Mouse (Mus musculus) hindbrain, embryonic 14.5 days (tissue): ENCODE data around the gene Gli2. TPM values are rescaled to one million over a fixed set of nuclear protein-coding genes. Genes with fewer than 3 reads are reported as not detected.

Source experiments
- ATAC-seq: fragments of 200-750 bp; cut with Nextera tagmentation; 2 replicates; pipeline ENCODE4 v1.8.0; 2017; ENCODE audit warnings: moderate number of reproducible peaks, mild to moderate bottlenecking, moderate TSS enrichment, moderate library complexity; ENCODE audit not compliant: low FRiP score
- DNase-seq: peaks from one replicate; pipeline ENCODE4 v3.0.0-alpha.2; 2015; ENCODE audit warnings: low spot score
- H3K27ac ChIP-seq: fragments of 300-500 bp; sonication (generic); 2 replicates; pipeline ENCODE4 v1.5.1; 2014; ENCODE audit warnings: mild to moderate bottlenecking, moderate library complexity
- H3K27me3 ChIP-seq: fragments of 300-500 bp; sonication (generic); 2 replicates; pipeline ENCODE4 v1.6.1; 2014; ENCODE audit warnings: mild to moderate bottlenecking, low read length, mixed read lengths; ENCODE audit not compliant: control insufficient read depth, insufficient read depth
- H3K36me3 ChIP-seq: fragments of 300-500 bp; sonication (generic); replicated peaks from 2 replicates; pipeline ENCODE4 v1.6.1; 2014; ENCODE audit not compliant: control insufficient read depth, insufficient read depth
- H3K4me1 ChIP-seq: fragments of 300-500 bp; sonication (generic); replicated peaks from 2 replicates; pipeline ENCODE4 v1.6.1; 2014; ENCODE audit warnings: antibody characterized with exemption, low read length, mixed read lengths; ENCODE audit not compliant: control insufficient read depth, insufficient read depth
- H3K4me2 ChIP-seq: fragments of 300-500 bp; sonication (generic); replicated peaks from 2 replicates; pipeline ENCODE4 v1.6.1; 2014; ENCODE audit warnings: mild to moderate bottlenecking, moderate library complexity
- H3K4me3 ChIP-seq: fragments of 300-500 bp; sonication (generic); replicated peaks from 2 replicates; pipeline ENCODE4 v1.5.1; 2014; ENCODE audit warnings: mild to moderate bottlenecking, low read length
- H3K9ac ChIP-seq: fragments of 300-500 bp; sonication (generic); 2 replicates; pipeline ENCODE4 v1.6.1; 2014
- H3K9me3 ChIP-seq: fragments of 300-500 bp; sonication (generic); 2 replicates; pipeline ENCODE4 v1.6.1; 2016; ENCODE audit warnings: low read length; ENCODE audit not compliant: control insufficient read depth
- WGBS: fragments of 180-500 bp; shearing (Covaris S2); extraction: QIAGEN DNeasy Blood & Tissue Kit; methylation state at CpG from one replicate; pipeline ENCODE4 v1.1.7; 2014; 5-methylcytosine and 5-hydroxymethylcytosine counted together
- polyA plus RNA-seq: library from polyadenylated mRNA; unstranded; fragments of >200 nt; fragmentation: Nextera tagmentation; extraction: Ambion mirVana; gene quantifications from 2 replicates; pipeline ENCODE4 v1.2.1, GENCODE M21; 2014

The Gli2 gene
- polyA plus RNA-seq, 1 experiment from 2014 or later, result 2.0 TPM

DNA sequence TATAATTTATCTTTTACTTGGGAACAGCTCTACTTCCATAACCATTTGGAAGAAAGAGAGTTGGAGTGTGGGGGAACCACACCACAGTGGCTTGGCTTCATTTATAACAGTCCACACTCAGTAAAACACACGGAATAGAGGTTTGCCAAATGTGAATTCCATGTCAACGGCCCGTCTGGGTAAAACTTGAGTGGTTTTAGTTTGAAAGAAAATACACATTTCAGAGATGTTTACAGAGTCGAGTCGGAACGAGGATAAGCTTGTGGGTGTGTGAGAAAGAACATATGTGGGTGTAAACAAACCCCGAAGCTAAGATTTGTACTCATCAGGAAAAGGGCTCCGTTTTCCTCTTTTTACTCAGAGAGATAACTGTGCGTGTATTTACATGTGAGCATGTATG is 145.8 kb downstream of the Gli2 start:
- no peak for ATAC-seq

DNA sequence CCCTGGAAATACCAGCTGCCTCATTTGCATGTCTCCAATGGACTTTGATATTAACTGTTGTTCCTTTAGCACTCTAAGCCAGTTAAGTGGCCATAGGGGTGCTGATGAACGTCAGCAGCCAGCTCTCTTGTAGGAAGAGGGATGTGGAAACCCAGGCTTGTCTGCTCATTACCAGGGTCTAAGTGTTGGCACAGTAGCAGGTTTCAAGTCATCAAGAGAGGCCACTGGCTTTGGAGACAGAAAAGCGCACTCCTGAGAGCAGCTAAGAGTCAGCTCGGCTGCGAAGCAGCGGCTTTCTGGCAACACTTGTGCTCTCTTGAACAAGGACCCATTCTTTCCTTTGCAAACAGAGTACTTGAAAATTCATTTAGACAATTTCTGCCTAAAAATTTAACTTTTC is 148.1 kb downstream of the Gli2 start:
- H3K4me2 ChIP-seq, result no peak overlapping the region
- peaks cover 13% of the 10 kb centered on the region for H3K4me1 ChIP-seq
- H3K27ac ChIP-seq, result no peak overlapping the region
- WGBS, result 56% methylated on average over 5 of the region's 5 CpGs
- H3K27me3 ChIP-seq, result no peaks in the 10 kb centered on the region
- H3K9me3 ChIP-seq, result no peaks in the 10 kb centered on the region
- no peak for DNase-seq
- H3K9ac ChIP-seq, result no peak overlapping the region
- no peaks in the 10 kb centered on the region for H3K36me3 ChIP-seq
- ATAC-seq, result no peak
- H3K4me3 ChIP-seq, result no peak overlapping the region

More for the DNA sequence above, 145.8 kb downstream of the Gli2 start:
- no peaks in the 10 kb centered on the region for H3K9me3 ChIP-seq
- no peaks in the 10 kb centered on the region for H3K36me3 ChIP-seq
- H3K27me3 ChIP-seq, result no peaks in the 10 kb centered on the region
- no peak overlapping the region for H3K27ac ChIP-seq
- no peak for DNase-seq
- H3K9ac ChIP-seq, result no peak overlapping the region
- no peak overlapping the region for H3K4me2 ChIP-seq
- 86% methylated on average over 9 of the region's 9 CpGs for WGBS
- no peak overlapping the region for H3K4me3 ChIP-seq
- H3K4me1 ChIP-seq, result peaks cover 14% of the 10 kb centered on the region

DNA sequence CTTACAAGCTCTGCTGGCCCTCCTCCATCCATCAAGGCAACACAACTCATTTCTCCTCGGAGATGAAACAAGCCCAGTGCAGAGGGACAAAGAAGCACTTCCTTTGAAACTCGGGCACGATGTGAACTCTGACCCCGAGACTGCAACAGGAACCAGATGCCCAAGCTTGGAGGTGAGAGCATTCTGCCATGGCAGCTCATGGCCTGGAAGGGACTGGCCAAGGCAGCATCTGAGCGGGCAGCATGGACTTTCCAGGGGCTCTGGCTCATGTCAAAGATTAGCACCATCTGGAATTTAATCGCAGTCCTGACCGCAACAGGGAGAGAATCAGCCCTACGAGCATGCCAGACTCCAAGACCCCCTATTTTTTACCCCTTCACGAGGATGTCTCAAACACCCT is 148.5 kb downstream of the Gli2 start:
- ATAC-seq, result no peak
- no peak overlapping the region for H3K27ac ChIP-seq

GRCm38 (mm10) chr1:118904431-118904830 is 149.0 kb downstream of the Gli2 start:
- H3K4me3 ChIP-seq, result no peak overlapping the region
- H3K9me3 ChIP-seq, result no peaks in the 10 kb centered on the region
- 0 out of 2 replicates have a peak, but pooled peaks have one; percentile 21 for ATAC-seq
- H3K36me3 ChIP-seq, result no peaks in the 10 kb centered on the region
- no peak overlapping the region for H3K27ac ChIP-seq
- no peaks in the 10 kb centered on the region for H3K27me3 ChIP-seq
- H3K9ac ChIP-seq, result no peak overlapping the region
- 41% methylated on average over 3 of the region's 3 CpGs for WGBS
- no peak for DNase-seq
- peaks cover 7% of the 10 kb centered on the region for H3K4me1 ChIP-seq
- no peak overlapping the region for H3K4me2 ChIP-seq

More for the DNA sequence above, 148.5 kb downstream of the Gli2 start:
- no peak overlapping the region for H3K4me3 ChIP-seq
- no peaks in the 10 kb centered on the region for H3K36me3 ChIP-seq
- H3K4me2 ChIP-seq, result no peak overlapping the region
- peaks cover 12% of the 10 kb centered on the region for H3K4me1 ChIP-seq
- no peak for DNase-seq
- 37% methylated on average over 9 of the region's 9 CpGs for WGBS
- no peaks in the 10 kb centered on the region for H3K27me3 ChIP-seq
- no peak overlapping the region for H3K9ac ChIP-seq
- no peaks in the 10 kb centered on the region for H3K9me3 ChIP-seq

DNA sequence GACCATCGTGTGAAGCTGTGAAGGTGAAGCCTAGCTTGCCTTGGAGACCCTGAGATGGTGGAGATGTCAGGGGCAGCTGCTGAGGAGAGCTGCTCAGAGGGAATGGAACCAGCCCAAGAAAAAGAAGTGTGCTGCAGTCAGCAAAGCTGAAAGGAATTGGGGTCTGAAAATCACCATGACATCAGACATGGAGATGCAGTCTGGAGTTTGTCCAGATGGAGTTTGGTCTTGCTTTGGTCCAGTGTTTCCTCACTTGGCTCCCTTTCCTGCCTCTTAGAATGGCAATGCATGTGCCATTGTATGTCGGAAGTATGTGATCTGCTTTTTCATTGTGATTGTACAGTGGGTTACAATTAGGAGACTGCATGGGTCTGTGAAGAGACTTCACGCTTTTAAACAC is 149.7 kb downstream of the Gli2 start:
- ATAC-seq (no peak), DNase-seq (no peak)
- Histone ChIP-seq H3K9me3 (no peaks in the 10 kb centered on the region), H3K4me3 (no peak overlapping the region), H3K9ac (no peak overlapping the region), H3K4me2 (no peak overlapping the region), H3K4me1 (peaks cover 7% of the 10 kb centered on the region), H3K27ac (no peak overlapping the region), H3K27me3 (no peaks in the 10 kb centered on the region), H3K36me3 (no peaks in the 10 kb centered on the region)
- 88% methylated on average over 3 of the region's 3 CpGs for WGBS

GRCm38 (mm10) chr1:118901868-118902586 is 151.4 kb downstream of the Gli2 start:
- DNase-seq (no peak), ATAC-seq (no peak)
- no peaks in the 10 kb centered on the region for H3K9me3 ChIP-seq
- no peak overlapping the region for H3K4me3 ChIP-seq
- H3K9ac ChIP-seq, result no peak overlapping the region
- no peak overlapping the region for H3K4me2 ChIP-seq
- no peaks in the 10 kb centered on the region for H3K27me3 ChIP-seq
- no peak overlapping the region for H3K27ac ChIP-seq
- WGBS, result 42% methylated on average over 8 of the region's 8 CpGs
- no peaks in the 10 kb centered on the region for H3K36me3 ChIP-seq
- H3K4me1 ChIP-seq, result peaks cover 7% of the 10 kb centered on the region

DNA sequence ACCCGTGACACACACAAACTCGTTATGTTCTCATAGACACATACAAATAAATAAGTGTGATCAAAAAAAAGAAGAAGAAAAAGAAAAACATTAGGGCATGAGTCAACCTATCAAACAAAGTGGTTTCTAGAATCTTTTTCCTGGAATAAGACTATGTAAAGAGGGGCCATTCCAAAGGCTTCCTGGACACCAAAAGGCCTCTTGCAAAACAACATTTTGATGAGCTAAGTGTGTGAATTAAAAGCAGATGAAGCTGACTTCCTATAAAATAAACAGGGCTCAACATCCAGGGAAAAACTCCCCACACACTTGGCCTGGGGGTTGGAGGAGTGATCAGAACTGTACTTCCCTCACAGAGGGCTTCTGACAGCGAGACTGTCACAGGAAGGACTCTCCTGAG is 155.1 kb downstream of the Gli2 start:
- Histone ChIP-seq H3K9me3 (no peaks in the 10 kb centered on the region), H3K27ac (no peak overlapping the region), H3K4me3 (no peak overlapping the region), H3K27me3 (no peaks in the 10 kb centered on the region), H3K36me3 (no peaks in the 10 kb centered on the region), H3K4me1 (no peaks in the 10 kb centered on the region), H3K4me2 (no peak overlapping the region), H3K9ac (no peak overlapping the region)
- DNase-seq (no peak), ATAC-seq (no peak)
- WGBS, result 89% methylated on average over 3 of the region's 3 CpGs

DNA sequence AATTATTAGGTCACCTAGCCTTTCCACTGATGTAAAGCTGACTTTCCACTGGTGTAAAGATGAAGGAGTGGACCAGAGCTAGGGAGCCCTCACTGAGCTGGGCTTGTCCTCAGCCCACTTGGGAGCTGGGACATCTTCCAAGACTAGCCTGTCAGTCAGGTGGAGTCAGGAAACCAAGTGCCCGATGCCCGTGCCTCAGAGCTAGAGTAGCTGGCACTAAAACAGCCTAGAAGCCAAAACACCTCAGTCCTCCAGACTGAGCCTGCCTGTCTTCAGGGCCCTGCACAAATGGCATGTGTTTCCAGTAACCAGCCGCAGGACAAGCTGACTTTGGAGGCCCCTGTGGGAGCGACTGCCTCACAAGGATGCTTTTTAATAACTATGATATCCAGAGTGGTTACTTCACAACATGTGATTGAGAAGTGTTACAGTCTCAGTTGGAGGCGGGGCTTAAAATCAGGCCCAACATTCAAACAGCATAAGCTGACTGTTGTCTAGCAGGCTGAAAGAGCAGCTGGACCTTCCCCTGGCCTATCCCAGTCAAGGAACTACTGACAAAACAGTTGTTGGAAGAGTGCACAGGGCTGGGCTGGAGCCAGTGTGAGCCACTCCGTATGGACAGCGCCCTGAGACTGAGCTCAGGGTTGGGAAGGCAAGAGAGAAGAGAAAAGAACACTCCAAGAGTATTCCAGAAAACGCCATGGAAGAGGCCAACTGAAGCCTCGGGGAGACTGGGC is 158.2 kb downstream of the Gli2 start:
- no peak for ATAC-seq

DNA sequence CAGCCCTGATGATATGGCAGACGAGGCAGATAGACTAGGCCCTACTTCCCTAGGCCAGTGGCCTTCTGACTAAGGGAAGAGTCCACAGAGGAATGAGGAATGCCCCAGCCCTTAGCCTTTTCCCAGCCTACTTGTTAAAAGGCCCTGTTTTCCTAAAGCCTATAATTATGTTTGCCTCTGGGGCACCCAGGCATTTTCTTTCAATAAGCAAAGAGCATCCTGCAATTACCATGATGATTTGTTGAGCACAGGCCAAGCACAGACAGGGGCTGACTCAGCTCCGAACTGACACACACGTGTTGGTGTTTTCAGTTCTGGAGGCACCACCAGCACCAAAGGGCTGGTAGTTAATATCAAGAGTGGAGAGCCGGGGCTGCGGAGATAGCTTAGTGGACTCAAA is 162.0 kb downstream of the Gli2 start:
- Histone ChIP-seq H3K4me3 (no peak overlapping the region), H3K9ac (no peak overlapping the region), H3K9me3 (no peaks in the 10 kb centered on the region), H3K27ac (no peak overlapping the region), H3K36me3 (no peaks in the 10 kb centered on the region), H3K27me3 (no peaks in the 10 kb centered on the region), H3K4me2 (no peak overlapping the region), H3K4me1 (peaks cover 6% of the 10 kb centered on the region; the same call in 1 of the 2 replicates)
- WGBS, result 64% methylated on average over 5 of the region's 5 CpGs
- ATAC-seq (no peak), DNase-seq (no peak)

More for the DNA sequence above, 158.2 kb downstream of the Gli2 start:
- no peak overlapping the region for H3K4me2 ChIP-seq
- no peaks in the 10 kb centered on the region for H3K27me3 ChIP-seq
- WGBS, result 86% methylated on average over 9 of the region's 9 CpGs
- H3K4me1 ChIP-seq, result peaks cover 2% of the 10 kb centered on the region; the same call in 1 of the 2 replicates
- H3K9me3 ChIP-seq, result no peaks in the 10 kb centered on the region
- no peak overlapping the region for H3K9ac ChIP-seq
- H3K36me3 ChIP-seq, result no peaks in the 10 kb centered on the region
- DNase-seq, result no peak
- H3K4me3 ChIP-seq, result no peak overlapping the region
- H3K27ac ChIP-seq, result no peak overlapping the region
